Mouse (Mus musculus): Measurements from ENCODE around the gene Gm17783. TPM values are rescaled to one million over a fixed set of nuclear protein-coding genes. Genes with fewer than 3 reads are reported as not detected.

The Gm17783 gene
- total RNA-seq (2012; rRNA removed) = 0.13 TPM in 1 of 2 replicates, not detected in the other
- not detected in 2 replicates for total RNA-seq (2014; rRNA removed)
- not detected in 2 replicates for polyA plus RNA-seq (2012; ENCODE audit: insufficient read length, low read depth)

GRCm38 (mm10) chr16:45531950-45532349 is at the start of gene Gm17783:
Gm17783 (minus strand) TSS chr16:45532050.
- Histone ChIP-seq H3K27ac (ENCODE audit: insufficient read depth, low read depth) (no peak within 1 kb of the TSS), H3K9me3 (replicated peaks; ENCODE audit: low read length) (no peaks in the 10 kb centered on the region), H3K79me2 (replicated peaks; ENCODE audit: control insufficient read depth, extremely low read depth, insufficient read depth, poor library complexity, severe bottlenecking) (no peaks in the 10 kb centered on the region), H3K27me3 (replicated peaks) (no peaks in the 10 kb centered on the region), H3K4me3 (replicated peaks in 1 of 3; ENCODE audit: low read depth in 2 of 3, low read length in 2 of 3, poor library complexity in 1 of 3) (no peak within 1 kb of the TSS), H3K9ac (ENCODE audit: insufficient read depth, low read depth) (peak within 1 kb of the TSS; percentile 57), H3K4me1 (ENCODE audit: control insufficient read depth in 1 of 2, insufficient read depth in 2 of 2) (no peaks in the 10 kb centered on the region), H3K4me2 (ENCODE audit: insufficient read depth, low read depth, poor library complexity, severe bottlenecking) (peak within 1 kb of the TSS; percentile 63; the same call in 1 of the 2 replicates), H3K36me3 (replicated peaks in 1 of 2; ENCODE audit: control insufficient read depth in 1 of 2, insufficient read depth in 1 of 2, low read length in 1 of 2) (no peaks in the 10 kb centered on the region)
- in situ Hi-C loops (cut with MboI; ENCODE audit: low pct_ligation_motif_present, low pct_unique_long_range_greater_than_20kb, low sequenced_read_pairs) = no loop called here
- DNase-seq (ENCODE audit: extremely low read depth) = no peak
- TF ChIP-seq RAD21 (IDR thresholded peaks at IDR 0.05; ENCODE audit: low read depth, low read length) = no peak
- TF ChIP-seq E2F4 (IDR thresholded peaks at IDR 0.05; ENCODE audit: insufficient replicate concordance, low read depth, low read length) = peak; percentile 86
- TF ChIP-seq HCFC1 (IDR thresholded peaks at IDR 0.05; ENCODE audit: low read depth, low read length) = no peak
- no peak for TF ChIP-seq MXI1 (IDR thresholded peaks at IDR 0.05; ENCODE audit: low read depth, low read length)
- TF ChIP-seq JUND (conservative IDR thresholded peaks at IDR 0.05; ENCODE audit: low read depth, low read length) = no peak
- 0 out of 2 replicates have a peak, but pooled peaks have one; percentile 22 for TF ChIP-seq EP300 (IDR thresholded peaks at IDR 0.05; ENCODE audit: low read length)
- TF ChIP-seq MAZ (IDR thresholded peaks at IDR 0.05; ENCODE audit: low read depth, low read length) = no peak
- TF ChIP-seq RCOR1 (conservative IDR thresholded peaks at IDR 0.05; ENCODE audit: low read depth, low read length) = no peak
- TF ChIP-seq ZNF384 (IDR thresholded peaks at IDR 0.05; ENCODE audit: low read depth, low read length) = peak; percentile 86
- dilution Hi-C loops (cut with MboI; ENCODE audit: extremely low pct_ligation_motif_present, extremely low pct_unique_long_range_greater_than_20kb, low sequenced_read_pairs) = no loop called here

GRCm38 (mm10) chr16:45579883-45580282 is 48.0 kb upstream of the Gm17783 start:
- Histone ChIP-seq H3K9me3 (replicated peaks; ENCODE audit: low read length) (no peaks in the 10 kb centered on the region), H3K79me2 (replicated peaks; ENCODE audit: control insufficient read depth, extremely low read depth, insufficient read depth, poor library complexity, severe bottlenecking) (no peaks in the 10 kb centered on the region), H3K36me3 (replicated peaks in 1 of 2; ENCODE audit: control insufficient read depth in 1 of 2, insufficient read depth in 1 of 2, low read length in 1 of 2) (no peaks in the 10 kb centered on the region), H3K4me2 (ENCODE audit: insufficient read depth, low read depth, poor library complexity, severe bottlenecking) (0 out of 2 replicates have a peak overlapping the region, but pooled peaks have one; percentile 8), H3K4me3 (replicated peaks in 1 of 3; ENCODE audit: low read depth in 2 of 3, low read length in 2 of 3, poor library complexity in 1 of 3) (no peak overlapping the region), H3K4me1 (ENCODE audit: control insufficient read depth in 1 of 2, insufficient read depth in 2 of 2) (peaks cover 0 to 2% of the 10 kb centered on the region in 2 experiments; a peak in 1 of 4 replicates), H3K27me3 (replicated peaks) (no peaks in the 10 kb centered on the region), H3K9ac (ENCODE audit: insufficient read depth, low read depth) (no peak overlapping the region), H3K27ac (ENCODE audit: insufficient read depth, low read depth) (no peak overlapping the region)
- TF ChIP-seq ZNF384 (IDR thresholded peaks at IDR 0.05; ENCODE audit: low read depth, low read length) (peak; percentile 85), ZKSCAN1 (IDR thresholded peaks at IDR 0.05; ENCODE audit: borderline replicate concordance, low read depth, low read length) (no peak), USF1 (IDR thresholded peaks at IDR 0.05; ENCODE audit: low read depth, low read length) (no peak), RAD21 (IDR thresholded peaks at IDR 0.05; ENCODE audit: low read depth, low read length) (peak; percentile 24), NRF1 (IDR thresholded peaks at IDR 0.05; ENCODE audit: low read depth, low read length) (no peak), CTCF (conservative IDR thresholded peaks at IDR 0.05 in 1 of 2, IDR thresholded peaks at IDR 0.05 in 1 of 2; ENCODE audit: low read depth in 2 of 2, low read length in 2 of 2) (peak in 1 of 2 experiments; percentile 60; a peak in 2 of 4 replicates), SMC3 (IDR thresholded peaks at IDR 0.05; ENCODE audit: low read depth, low read length) (peak; percentile 32; the same call in 1 of the 2 replicates)
- dilution Hi-C loops (cut with MboI; ENCODE audit: extremely low pct_ligation_motif_present, extremely low pct_unique_long_range_greater_than_20kb, low sequenced_read_pairs) (no loop called here), in situ Hi-C loops (cut with MboI; ENCODE audit: low pct_ligation_motif_present, low pct_unique_long_range_greater_than_20kb, low sequenced_read_pairs) (loop anchor here (10.0 kb wide), 1 partner anchor 55 kb away; no protein-coding TSS in a partner anchor)
- no peak for DNase-seq (ENCODE audit: extremely low read depth)

Measured in CH12.LX (cell line).